Mouse (Mus musculus) stomach, embryonic 16.5 days (tissue): ENCODE data around the gene Crybb3. TPM values are rescaled to one million over a fixed set of nuclear protein-coding genes. Genes with fewer than 3 reads are reported as not detected.
A peak's percentile ranks its signal among the peaks of the same experiment; 100 is the strongest.
"Not testable (repeated sequence)": the region's sequence is repeated elsewhere in the genome, so short reads cannot be mapped to it uniquely, and the experiment has no call there.

Experiments used
- ATAC-seq: fragments of 200-750 bp; cut with Nextera tagmentation; 2 replicates; pipeline ENCODE4 v1.8.0; 2017; ENCODE audit warnings: moderate number of reproducible peaks, moderate TSS enrichment; ENCODE audit not compliant: insufficient read depth, low FRiP score
- H3K27ac ChIP-seq: fragments of 300-500 bp; sonication (generic); 2 replicates; pipeline ENCODE4 v1.5.1; 2014; ENCODE audit warnings: low read length
- H3K27me3 ChIP-seq: fragments of 300-500 bp; sonication (generic); 2 replicates; pipeline ENCODE4 v1.6.1; 2014; ENCODE audit warnings: low read length, control low read depth, mixed read lengths; ENCODE audit not compliant: control insufficient read depth, insufficient read depth
- H3K36me3 ChIP-seq: fragments of 300-500 bp; sonication (generic); 2 replicates; pipeline ENCODE4 v1.6.1; 2014; ENCODE audit warnings: low read length; ENCODE audit not compliant: control insufficient read depth, insufficient read depth
- H3K4me1 ChIP-seq: fragments of 300-500 bp; sonication (generic); 2 replicates; pipeline ENCODE4 v1.6.1; 2014; ENCODE audit warnings: low read length, control low read depth, mixed read lengths; ENCODE audit not compliant: control insufficient read depth, insufficient read depth
- H3K4me2 ChIP-seq: fragments of 300-500 bp; sonication (generic); 2 replicates; pipeline ENCODE4 v1.6.1; 2014; ENCODE audit warnings: low read depth, low read length, mixed read lengths
- H3K4me3 ChIP-seq: fragments of 300-500 bp; sonication (generic); replicated peaks from 2 replicates; pipeline ENCODE4 v1.5.1; 2014; ENCODE audit warnings: mild to moderate bottlenecking, low read length
- H3K9ac ChIP-seq: fragments of 300-500 bp; sonication (generic); 2 replicates; pipeline ENCODE4 v1.6.1; 2014; ENCODE audit warnings: low read length
- H3K9me3 ChIP-seq: fragments of 300-500 bp; sonication (generic); replicated peaks from 2 replicates; pipeline ENCODE4 v1.6.1; 2016; ENCODE audit warnings: low read length, control low read depth; ENCODE audit not compliant: control insufficient read depth
- WGBS: fragments of 180-500 bp; shearing (Covaris S2); extraction: QIAGEN DNeasy Blood & Tissue Kit; methylation state at CpG from one replicate; pipeline ENCODE4 v1.1.7; 2014; 5-methylcytosine and 5-hydroxymethylcytosine counted together
- polyA plus RNA-seq: library from polyadenylated mRNA; unstranded; fragments of >200 nt; fragmentation: Nextera tagmentation; extraction: Ambion mirVana; gene quantifications from 2 replicates; pipeline ENCODE4 v1.2.1, GENCODE M21; 2015

Gene Crybb3
- polyA plus RNA-seq, 1 experiment from 2014 or later = 1.2 TPM

DNA sequence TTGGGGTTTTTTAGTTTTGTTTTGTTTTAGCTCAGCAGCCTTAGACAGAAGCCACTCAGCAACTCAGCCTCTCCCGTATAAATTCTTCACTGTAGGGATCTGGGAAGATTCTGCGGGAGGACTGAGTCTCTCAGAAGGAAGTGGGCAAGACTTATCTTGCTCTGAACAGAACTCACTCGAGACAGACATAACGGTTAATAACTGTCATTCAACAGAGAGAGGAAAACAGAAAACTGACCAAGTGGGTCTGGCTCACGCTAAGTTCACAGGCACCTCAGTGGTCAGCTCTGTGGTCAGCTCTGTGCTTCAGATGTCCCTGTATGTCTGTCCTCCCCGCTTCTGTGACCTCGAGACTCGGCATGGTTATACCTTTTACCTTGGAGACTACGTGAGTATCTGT lies 37.9 kb upstream of the Crybb3 start:
- Histone ChIP-seq H3K27me3 (no peaks in the 10 kb centered on the region), H3K27ac (peak overlapping the region; percentile 61), H3K9me3 (no peaks in the 10 kb centered on the region), H3K4me2 (no peak overlapping the region), H3K4me1 (peaks cover 50% of the 10 kb centered on the region), H3K36me3 (no peaks in the 10 kb centered on the region), H3K4me3 (no peak overlapping the region), H3K9ac (no peak overlapping the region)
- ATAC-seq = no peak
- WGBS = 61% methylated on average over 9 of the region's 9 CpGs

DNA sequence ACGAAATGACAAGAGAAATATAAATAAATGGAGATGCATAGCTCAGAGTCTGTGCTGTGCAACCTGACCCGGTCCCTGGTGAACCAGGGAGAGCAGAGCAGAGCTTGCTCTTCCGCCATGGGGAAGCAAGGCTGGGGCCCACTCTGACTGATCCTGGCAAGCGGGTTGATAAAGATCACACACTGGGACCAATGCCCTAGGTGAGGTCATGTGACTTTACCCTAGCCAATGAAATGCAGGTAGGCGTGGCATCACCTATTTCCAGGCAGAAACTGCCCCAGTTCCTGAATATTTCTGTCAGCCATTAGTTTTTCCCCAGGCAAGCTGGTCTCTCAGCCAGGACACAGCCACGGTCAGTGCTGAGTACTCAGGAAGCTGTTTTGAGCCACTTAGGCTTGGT lies 37.3 kb upstream of the Crybb3 start:
- Histone ChIP-seq H3K4me2 (no peak overlapping the region), H3K9me3 (no peaks in the 10 kb centered on the region), H3K4me3 (no peak overlapping the region), H3K27me3 (no peaks in the 10 kb centered on the region), H3K27ac (peak overlapping the region; percentile 61), H3K4me1 (peaks cover 56% of the 10 kb centered on the region), H3K36me3 (no peaks in the 10 kb centered on the region), H3K9ac (no peak overlapping the region; the same call in 1 of the 2 replicates)
- ATAC-seq = peak; percentile 58
- 35% methylated on average over 6 of the region's 6 CpGs for WGBS

DNA sequence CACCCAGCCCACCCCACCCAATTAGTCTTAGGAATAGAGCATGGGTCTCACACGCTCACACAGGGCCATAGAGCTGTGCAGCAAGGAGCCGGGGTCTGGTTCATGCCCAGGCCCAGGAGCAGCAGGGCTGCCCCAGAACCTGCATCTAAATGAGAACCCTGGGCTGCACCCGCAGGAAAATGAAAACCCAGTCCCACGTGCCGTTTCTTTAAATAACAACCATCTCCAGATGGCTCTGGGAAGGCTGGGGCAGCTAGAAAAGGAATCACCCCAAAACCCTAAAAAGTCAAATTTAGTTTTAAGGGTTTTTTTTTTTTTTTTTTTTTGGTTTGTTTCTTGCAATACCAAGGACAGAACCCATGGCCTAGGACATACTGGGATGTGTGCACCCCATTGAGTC lies 36.0 kb upstream of the Crybb3 start:
- WGBS = 89% methylated on average over 5 of the region's 5 CpGs
- H3K4me2 ChIP-seq = no peak overlapping the region
- H3K4me1 ChIP-seq = peaks cover 66% of the 10 kb centered on the region
- no peak overlapping the region for H3K27ac ChIP-seq
- no peak overlapping the region for H3K9ac ChIP-seq
- no peak for ATAC-seq
- no peaks in the 10 kb centered on the region for H3K27me3 ChIP-seq
- no peaks in the 10 kb centered on the region for H3K36me3 ChIP-seq
- no peak overlapping the region for H3K4me3 ChIP-seq
- H3K9me3 ChIP-seq = no peaks in the 10 kb centered on the region

DNA sequence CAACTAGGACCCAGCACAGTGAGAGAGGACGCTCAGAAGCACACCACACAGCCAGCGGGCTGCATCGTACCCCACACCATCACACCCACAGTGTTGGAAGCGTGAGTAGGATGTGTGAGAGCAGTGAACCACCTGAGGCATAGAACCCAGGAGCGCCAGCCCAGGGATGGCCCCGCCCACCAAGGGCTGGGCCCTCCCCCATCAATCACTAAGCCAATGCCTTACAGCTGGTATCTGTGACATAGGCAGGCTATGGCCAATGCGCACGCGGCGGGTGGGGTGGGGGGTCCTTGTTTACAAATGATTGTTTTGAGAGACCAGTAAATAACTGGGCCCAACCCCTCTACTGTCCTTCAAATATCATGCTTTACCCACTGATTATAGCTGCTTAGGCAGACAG lies 34.5 kb upstream of the Crybb3 start:
- H3K9me3 ChIP-seq = no peaks in the 10 kb centered on the region
- no peaks in the 10 kb centered on the region for H3K27me3 ChIP-seq
- no peak for ATAC-seq
- H3K4me1 ChIP-seq = peaks cover 62% of the 10 kb centered on the region
- no peak overlapping the region for H3K4me3 ChIP-seq
- H3K36me3 ChIP-seq = no peaks in the 10 kb centered on the region
- 64% methylated on average over 10 of the region's 10 CpGs for WGBS
- no peak overlapping the region; the same call in 1 of the 2 replicates for H3K27ac ChIP-seq
- no peak overlapping the region for H3K9ac ChIP-seq
- no peak overlapping the region for H3K4me2 ChIP-seq

DNA sequence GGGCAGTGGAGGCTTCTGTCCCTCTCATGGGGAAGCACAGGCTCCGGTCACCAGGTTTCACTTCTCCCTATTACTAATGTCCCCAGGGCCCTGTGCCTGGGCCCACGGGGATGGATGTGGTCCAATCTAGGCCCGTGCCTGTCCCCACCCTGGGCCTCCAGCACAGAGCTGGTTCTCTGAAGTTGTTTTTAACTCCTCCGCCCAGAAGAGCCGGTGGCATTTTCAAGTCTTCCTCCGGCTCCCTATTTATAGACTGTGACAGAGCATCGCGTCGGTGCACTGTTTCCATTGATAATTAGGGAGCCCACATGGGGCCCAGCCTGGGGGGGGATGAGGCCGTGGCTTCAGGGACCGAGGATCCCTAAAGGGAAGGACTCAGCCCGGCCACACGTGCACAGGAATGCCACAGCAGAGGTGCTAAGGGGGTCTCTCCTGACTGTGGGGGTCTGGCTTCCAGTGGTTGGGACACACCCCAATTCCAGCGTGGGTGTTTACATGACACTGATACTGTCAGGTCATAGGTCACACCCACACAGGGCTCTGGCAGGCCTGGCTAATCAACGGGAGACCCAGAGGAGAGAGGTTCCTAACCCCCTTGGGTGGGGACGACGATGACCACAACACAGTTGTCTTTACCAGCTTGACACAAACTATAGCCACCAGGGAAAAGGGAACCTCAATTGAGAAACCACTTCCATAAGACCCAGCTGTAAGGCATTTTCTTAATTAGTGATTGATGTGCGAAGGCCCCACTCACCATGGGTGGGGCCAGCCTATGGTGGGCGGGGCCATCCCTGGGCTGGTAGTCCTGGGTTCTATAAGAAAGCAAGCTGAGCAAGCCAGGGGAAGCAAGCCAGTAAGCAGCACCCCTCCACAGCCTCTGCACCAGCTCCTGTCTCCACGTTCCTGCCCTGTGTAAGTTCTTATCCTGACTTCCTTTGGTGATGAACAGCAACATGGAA lies 33.2 kb upstream of the Crybb3 start:
- ATAC-seq = no peak
- Histone ChIP-seq H3K27ac (peak overlapping the region; percentile 73), H3K36me3 (no peaks in the 10 kb centered on the region), H3K9ac (peak overlapping the region; percentile 9; the same call in 1 of the 2 replicates), H3K9me3 (no peaks in the 10 kb centered on the region), H3K4me1 (peaks cover 53% of the 10 kb centered on the region), H3K27me3 (no peaks in the 10 kb centered on the region), H3K4me2 (no peak overlapping the region), H3K4me3 (no peak overlapping the region)
- 32% methylated on average over 20 of the region's 20 CpGs for WGBS

DNA sequence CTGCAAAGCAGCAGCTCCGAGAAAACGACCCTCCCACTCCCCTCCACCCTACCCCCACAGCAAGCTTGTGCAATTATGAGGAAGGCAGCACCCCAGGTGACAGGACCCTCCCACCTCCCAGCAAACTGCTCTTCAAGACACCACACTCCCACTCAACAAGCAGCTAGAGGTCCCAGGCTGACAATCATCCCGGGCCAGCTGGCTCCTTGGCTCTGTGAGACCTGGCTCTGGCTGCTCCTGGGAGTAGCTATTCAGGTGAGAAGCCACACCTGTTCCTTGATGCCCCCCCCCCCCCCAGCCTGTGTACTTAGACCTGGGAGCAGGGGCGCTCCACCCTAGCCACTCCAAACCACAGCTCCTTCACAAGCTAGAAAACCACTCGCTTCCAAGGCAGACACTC lies 31.7 kb upstream of the Crybb3 start:
- Histone ChIP-seq H3K9ac (peak overlapping the region; percentile 3; the same call in 1 of the 2 replicates), H3K27me3 (no peaks in the 10 kb centered on the region), H3K4me3 (no peak overlapping the region), H3K4me1 (peaks cover 53% of the 10 kb centered on the region), H3K27ac (peak overlapping the region; percentile 73), H3K4me2 (peak overlapping the region; percentile 28; the same call in 1 of the 2 replicates), H3K9me3 (no peaks in the 10 kb centered on the region), H3K36me3 (no peaks in the 10 kb centered on the region)
- peak; percentile 78 for ATAC-seq
- WGBS = 28% methylated on average over 5 of the region's 5 CpGs

DNA sequence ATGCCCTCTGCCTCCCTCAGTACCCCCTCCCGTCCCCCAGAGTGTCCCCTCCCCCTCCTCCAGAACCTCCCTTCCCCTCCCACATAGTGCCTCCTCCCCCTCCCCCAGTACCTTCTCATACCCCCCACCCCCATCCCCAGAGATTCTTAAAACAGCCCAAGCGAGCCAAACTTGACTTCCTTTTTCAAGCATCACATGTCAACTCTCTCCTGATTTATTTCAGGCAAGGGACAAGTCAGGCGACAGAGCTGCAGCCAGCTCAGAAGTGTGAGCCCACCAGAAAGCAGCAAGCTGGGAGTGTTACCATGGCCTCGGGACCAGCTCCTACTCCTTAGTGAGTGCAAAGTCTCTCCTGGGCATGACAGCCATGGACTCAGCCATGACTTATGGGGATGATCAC lies 30.0 kb upstream of the Crybb3 start:
- H3K27ac ChIP-seq = peak overlapping the region; percentile 23; the same call in 1 of the 2 replicates
- no peaks in the 10 kb centered on the region for H3K27me3 ChIP-seq
- WGBS = 20% methylated on average over 4 of the region's 4 CpGs
- no peak overlapping the region for H3K4me3 ChIP-seq
- ATAC-seq = no peak
- peaks cover 60% of the 10 kb centered on the region for H3K4me1 ChIP-seq
- no peak overlapping the region for H3K4me2 ChIP-seq
- H3K9ac ChIP-seq = no peak overlapping the region
- H3K36me3 ChIP-seq = no peaks in the 10 kb centered on the region
- H3K9me3 ChIP-seq = no peaks in the 10 kb centered on the region

DNA sequence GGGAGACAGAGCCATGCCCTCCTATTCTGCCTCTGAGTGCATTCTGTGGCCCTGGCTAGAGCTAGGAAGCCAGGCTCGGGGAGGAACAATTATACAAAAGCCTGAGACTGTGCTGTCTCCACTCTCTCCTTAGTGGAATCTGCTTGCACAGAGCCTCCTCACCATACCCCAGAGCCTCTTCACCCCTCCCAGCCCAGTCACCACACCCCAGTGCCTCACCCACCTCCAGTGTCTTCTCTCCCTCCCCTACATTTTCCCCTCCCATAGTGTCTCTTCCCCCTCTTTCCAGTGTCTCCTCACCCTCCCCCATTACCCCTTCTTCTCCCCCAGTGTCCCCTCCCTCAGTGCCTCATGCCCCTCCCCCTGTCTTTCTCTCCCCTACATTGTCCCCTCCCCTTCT lies 29.5 kb upstream of the Crybb3 start:
- Histone ChIP-seq H3K9ac (peak overlapping the region; percentile 50), H3K4me1 (peaks cover 60% of the 10 kb centered on the region), H3K27ac (peak overlapping the region; percentile 69), H3K27me3 (no peaks in the 10 kb centered on the region), H3K4me3 (no peak overlapping the region), H3K36me3 (no peaks in the 10 kb centered on the region), H3K4me2 (no peak overlapping the region), H3K9me3 (no peaks in the 10 kb centered on the region)
- 12% methylated on average over 1 of the region's 1 CpGs for WGBS
- no peak for ATAC-seq

DNA sequence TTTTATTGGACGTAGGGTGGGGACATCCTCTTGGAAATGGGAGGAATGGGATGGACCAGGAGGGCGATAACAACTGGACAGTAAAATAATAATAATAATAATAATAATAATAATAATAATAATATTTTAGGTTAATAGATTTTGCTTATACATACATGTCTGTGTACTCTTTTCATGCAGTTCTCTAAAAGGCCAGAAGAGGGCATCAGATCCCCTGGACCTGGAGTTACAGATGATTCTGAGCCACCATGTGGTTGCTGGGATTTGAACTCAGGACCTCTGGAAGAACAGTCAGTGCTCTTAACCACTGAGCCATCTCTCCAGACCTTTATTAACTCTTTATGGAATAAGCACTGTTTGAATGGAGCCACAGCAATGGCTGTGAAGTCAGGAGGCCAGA lies 28.3 kb upstream of the Crybb3 start:
- 83% methylated on average over 2 of the region's 2 CpGs for WGBS
- H3K4me2 ChIP-seq, H3K9me3 ChIP-seq, H3K27me3 ChIP-seq, H3K9ac ChIP-seq, H3K4me3 ChIP-seq, ATAC-seq, H3K27ac ChIP-seq, H3K36me3 ChIP-seq: not testable (repeated sequence)
- peaks cover 50% of the 10 kb centered on the region for H3K4me1 ChIP-seq
